Mouse (Mus musculus): Measurements from ENCODE around the gene Mdm2. TPM values are rescaled to one million over a fixed set of nuclear protein-coding genes. Genes with fewer than 3 reads are reported as not detected.

Mdm2 gene
- total and polyA plus RNA-seq, 2 experiments: 18.2 to 24.6 TPM

- no peak overlapping the region for H3K4me3 ChIP-seq (ENCODE audit: insufficient read depth, low read depth, low read length)
- no peak overlapping the region for H3K27ac ChIP-seq (replicated peaks; ENCODE audit: insufficient read depth, low read depth, low read length)
- no peaks in the 10 kb centered on the region for H3K4me1 ChIP-seq (ENCODE audit: control insufficient read depth, insufficient read depth, low read length)
- TF ChIP-seq POLR2A (IDR thresholded peaks at IDR 0.05; ENCODE audit: extremely low read depth, insufficient read depth, low read length) (no peak), CTCF (IDR thresholded peaks at IDR 0.05; ENCODE audit: low read depth, low read length) (no peak)
- no peaks in the 10 kb centered on the region for H3K27me3 ChIP-seq (ENCODE audit: control insufficient read depth, insufficient read depth, low read length)
- H3K36me3 ChIP-seq (ENCODE audit: control insufficient read depth, insufficient read depth, low read length): no peaks in the 10 kb centered on the region
- WGBS: 84% methylated on average over 20 of the region's 20 CpGs
- H3K9ac ChIP-seq (ENCODE audit: low read depth, low read length): no peak overlapping the region
- no peak for DNase-seq (ENCODE audit: extremely low read depth, low read depth, low spot score)
- no peaks in the 10 kb centered on the region for H3K79me2 ChIP-seq (ENCODE audit: control insufficient read depth, insufficient read depth, low read length)
Measured at GRCm38 (mm10) chr10:117641400-117642200, 69.0 kb downstream of the Mdm2 start.

GRCm38 (mm10) chr10:117640595-117641078 lies 69.9 kb downstream of the Mdm2 start:
- Histone ChIP-seq H3K4me1 (ENCODE audit: control insufficient read depth, insufficient read depth, low read length) (no peaks in the 10 kb centered on the region), H3K79me2 (ENCODE audit: control insufficient read depth, insufficient read depth, low read length) (no peaks in the 10 kb centered on the region), H3K9ac (ENCODE audit: low read depth, low read length) (no peak overlapping the region), H3K27me3 (ENCODE audit: control insufficient read depth, insufficient read depth, low read length) (no peaks in the 10 kb centered on the region), H3K4me3 (ENCODE audit: insufficient read depth, low read depth, low read length) (no peak overlapping the region), H3K27ac (replicated peaks; ENCODE audit: insufficient read depth, low read depth, low read length) (no peak overlapping the region), H3K36me3 (ENCODE audit: control insufficient read depth, insufficient read depth, low read length) (no peaks in the 10 kb centered on the region)
- 88% methylated on average over 7 of the region's 7 CpGs for WGBS
- no peak for DNase-seq (ENCODE audit: extremely low read depth, low read depth, low spot score)
- TF ChIP-seq CTCF (IDR thresholded peaks at IDR 0.05; ENCODE audit: low read depth, low read length): no peak
- TF ChIP-seq POLR2A (IDR thresholded peaks at IDR 0.05; ENCODE audit: extremely low read depth, insufficient read depth, low read length): no peak

- Histone ChIP-seq H3K79me2 (ENCODE audit: control insufficient read depth, insufficient read depth, low read length) (no peaks in the 10 kb centered on the region), H3K4me3 (ENCODE audit: insufficient read depth, low read depth, low read length) (no peak overlapping the region), H3K4me1 (ENCODE audit: control insufficient read depth, insufficient read depth, low read length) (no peaks in the 10 kb centered on the region), H3K9ac (ENCODE audit: low read depth, low read length) (no peak overlapping the region), H3K27ac (replicated peaks; ENCODE audit: insufficient read depth, low read depth, low read length) (no peak overlapping the region), H3K27me3 (ENCODE audit: control insufficient read depth, insufficient read depth, low read length) (no peaks in the 10 kb centered on the region), H3K36me3 (ENCODE audit: control insufficient read depth, insufficient read depth, low read length) (no peaks in the 10 kb centered on the region)
- WGBS: 65% methylated on average over 21 of the region's 21 CpGs
- TF ChIP-seq CTCF (IDR thresholded peaks at IDR 0.05; ENCODE audit: low read depth, low read length): no peak
- no peak for TF ChIP-seq POLR2A (IDR thresholded peaks at IDR 0.05; ENCODE audit: extremely low read depth, insufficient read depth, low read length)
- DNase-seq (ENCODE audit: extremely low read depth, low read depth, low spot score): no peak
Measured at GRCm38 (mm10) chr10:117639899-117640594, 70.5 kb downstream of the Mdm2 start.

GRCm38 (mm10) chr10:117639221-117639599 lies 71.3 kb downstream of the Mdm2 start:
- TF ChIP-seq POLR2A (IDR thresholded peaks at IDR 0.05; ENCODE audit: extremely low read depth, insufficient read depth, low read length): no peak
- TF ChIP-seq CTCF (IDR thresholded peaks at IDR 0.05; ENCODE audit: low read depth, low read length): no peak
- Histone ChIP-seq H3K4me1 (ENCODE audit: control insufficient read depth, insufficient read depth, low read length) (no peaks in the 10 kb centered on the region), H3K79me2 (ENCODE audit: control insufficient read depth, insufficient read depth, low read length) (no peaks in the 10 kb centered on the region), H3K4me3 (ENCODE audit: insufficient read depth, low read depth, low read length) (no peak overlapping the region), H3K36me3 (ENCODE audit: control insufficient read depth, insufficient read depth, low read length) (no peaks in the 10 kb centered on the region), H3K27ac (replicated peaks; ENCODE audit: insufficient read depth, low read depth, low read length) (no peak overlapping the region), H3K27me3 (ENCODE audit: control insufficient read depth, insufficient read depth, low read length) (no peaks in the 10 kb centered on the region), H3K9ac (ENCODE audit: low read depth, low read length) (no peak overlapping the region)
- WGBS: 93% methylated on average over 8 of the region's 8 CpGs
- no peak for DNase-seq (ENCODE audit: extremely low read depth, low read depth, low spot score)

Other genes with a start within 250 kb of the Mdm2 start
- gene Cpm, start 81.3 kb downstream of the Mdm2 start, total RNA-seq (2014; rRNA removed): 1.4 and 1.7 TPM in 2 replicates
- 0.76 and 0.80 TPM in 2 replicates for gene Cpm, start 81.3 kb downstream of the Mdm2 start, polyA plus RNA-seq (2012; rRNA removed)
- 4.1 and 5.2 TPM in 2 replicates for gene Slc35e3, start 35.6 kb upstream of the Mdm2 start, total RNA-seq (2014; rRNA removed)
- gene Slc35e3, start 35.6 kb upstream of the Mdm2 start, polyA plus RNA-seq (2012; rRNA removed): 5.2 and 7.1 TPM in 2 replicates
- 4.1 and 4.4 TPM in 2 replicates for gene Nup107, start 81.9 kb upstream of the Mdm2 start, total RNA-seq (2014; rRNA removed)
- 1.2 and 1.8 TPM in 2 replicates for gene Nup107, start 81.9 kb upstream of the Mdm2 start, polyA plus RNA-seq (2012; rRNA removed)
- 44.6 and 47.7 TPM in 2 replicates for gene Rap1b, start 135.3 kb upstream of the Mdm2 start, total RNA-seq (2014; rRNA removed)
- gene Rap1b, start 135.3 kb upstream of the Mdm2 start, polyA plus RNA-seq (2012; rRNA removed): 12.5 and 14.5 TPM in 2 replicates